Mouse (Mus musculus): ENCODE data around the gene Axdnd1. TPM values are rescaled to one million over a fixed set of nuclear protein-coding genes. Genes with fewer than 3 reads are reported as not detected.

The Axdnd1 gene
- polyA plus RNA-seq, 1 experiment = 0.11 TPM

DNA sequence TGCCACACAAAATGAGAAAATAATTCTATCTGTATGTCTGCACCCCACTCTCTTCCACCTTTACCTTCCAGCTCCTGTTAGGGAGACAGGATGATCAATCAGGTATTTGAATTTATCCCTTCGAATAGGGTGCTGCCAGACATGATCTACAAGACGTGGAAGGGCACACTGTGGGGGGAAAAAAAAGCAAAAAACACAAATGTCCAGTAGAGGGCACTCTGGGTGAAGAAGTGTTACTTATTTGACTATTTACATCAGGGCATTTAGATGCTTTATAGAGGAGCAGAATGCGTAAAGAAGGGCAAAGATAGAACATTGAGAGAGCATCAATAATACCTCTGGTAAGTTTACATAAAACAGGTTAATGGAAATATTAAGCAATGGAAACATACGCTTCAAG lies 2.8 kb downstream of the Axdnd1 start:
- no peaks in the 10 kb centered on the region for H3K79me2 ChIP-seq (ENCODE audit: control insufficient read depth, insufficient read depth)
- TF ChIP-seq MAX (IDR thresholded peaks at IDR 0.05; ENCODE audit: low read depth) (no peak), REST (IDR thresholded peaks at IDR 0.05; ENCODE audit: insufficient read depth, insufficient read length) (no peak), TCF3 (IDR thresholded peaks at IDR 0.05; ENCODE audit: insufficient read length, low read depth) (no peak), SRF (IDR thresholded peaks at IDR 0.05; ENCODE audit: control insufficient read depth, insufficient read length, low read depth) (no peak), POLR2AphosphoS2 (IDR thresholded peaks at IDR 0.05; ENCODE audit: insufficient read length, low read depth) (no peak), MYOD1 (IDR thresholded peaks at IDR 0.05; ENCODE audit: control insufficient read depth in 1 of 3, insufficient read length in 2 of 3, low read depth in 2 of 3) (no peak), USF1 (IDR thresholded peaks at IDR 0.05; ENCODE audit: low read depth) (no peak), POLR2A (IDR thresholded peaks at IDR 0.05; ENCODE audit: insufficient read length, low read depth) (no peak), E2F4 (IDR thresholded peaks at IDR 0.05; ENCODE audit: insufficient read depth) (no peak), CEBPB (IDR thresholded peaks at IDR 0.05; ENCODE audit: insufficient read depth, poor library complexity, severe bottlenecking) (no peak)
- no peak overlapping the region for H3K4me2 ChIP-seq (ENCODE audit: low read depth)
- no peak overlapping the region for H3ac ChIP-seq (ENCODE audit: control insufficient read depth, insufficient read length)
- H3K4me3 ChIP-seq = no peak overlapping the region
- no peaks in the 10 kb centered on the region for H3K27me3 ChIP-seq (ENCODE audit: control insufficient read depth, insufficient read depth, insufficient read length)
- no peaks in the 10 kb centered on the region for H3K36me3 ChIP-seq (ENCODE audit: control insufficient read depth, insufficient read depth)

DNA sequence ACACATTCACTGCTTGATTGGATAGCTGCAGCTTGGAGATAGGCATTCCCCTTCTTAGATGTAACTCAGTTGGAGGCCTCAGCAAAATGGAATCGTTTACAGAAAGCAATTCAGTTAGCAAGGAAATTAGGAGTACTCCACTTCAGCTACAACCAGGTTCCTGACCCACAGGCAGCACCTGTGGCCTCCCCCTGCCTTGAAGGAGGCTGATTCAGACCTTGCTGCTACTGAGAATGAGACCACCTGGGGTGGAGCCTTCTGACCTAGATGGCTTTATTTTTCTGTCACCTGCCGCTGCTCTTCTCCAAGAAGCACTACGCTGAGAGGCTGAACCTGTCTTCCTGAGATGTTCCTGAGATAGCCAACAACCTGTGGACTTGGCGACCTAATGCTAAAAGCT lies 12.4 kb downstream of the Axdnd1 start:
- H3K79me2 ChIP-seq (ENCODE audit: control insufficient read depth, insufficient read depth) = no peaks in the 10 kb centered on the region
- H3ac ChIP-seq (ENCODE audit: control insufficient read depth, insufficient read length) = no peak overlapping the region
- no peaks in the 10 kb centered on the region for H3K36me3 ChIP-seq (ENCODE audit: control insufficient read depth, insufficient read depth)
- no peak for TF ChIP-seq SRF (IDR thresholded peaks at IDR 0.05; ENCODE audit: control insufficient read depth, insufficient read length, low read depth)
- no peak for TF ChIP-seq E2F4 (IDR thresholded peaks at IDR 0.05; ENCODE audit: insufficient read depth)
- TF ChIP-seq MYOD1 (IDR thresholded peaks at IDR 0.05; ENCODE audit: control insufficient read depth in 1 of 3, insufficient read length in 2 of 3, low read depth in 2 of 3) = peak in 1 of 3 experiments; percentile 5
- H3K4me3 ChIP-seq = no peak overlapping the region
- peak overlapping the region; percentile 62 for H3K4me2 ChIP-seq (ENCODE audit: low read depth)
- no peaks in the 10 kb centered on the region for H3K27me3 ChIP-seq (ENCODE audit: control insufficient read depth, insufficient read depth, insufficient read length)

DNA sequence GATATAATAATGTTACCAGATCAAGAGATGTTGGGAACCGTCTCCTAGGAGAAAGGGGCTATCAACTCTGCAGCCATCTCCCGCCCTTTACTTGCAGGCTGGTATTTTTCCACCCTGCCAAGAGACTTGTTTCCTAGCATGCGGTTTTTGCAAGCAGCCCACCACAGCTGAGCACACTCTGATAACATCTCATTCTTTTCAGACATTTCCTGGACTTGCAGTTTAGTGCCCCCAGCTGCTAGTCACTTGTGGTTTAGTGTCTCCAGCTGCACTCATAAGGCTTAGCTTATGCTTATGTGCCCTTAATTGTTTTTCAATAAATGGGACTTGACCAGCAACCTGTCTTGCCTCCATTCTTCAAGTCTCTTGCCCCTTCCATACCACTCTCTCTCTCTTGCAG lies 13.0 kb downstream of the Axdnd1 start:
- no peak for TF ChIP-seq E2F4 (IDR thresholded peaks at IDR 0.05; ENCODE audit: insufficient read depth)
- TF ChIP-seq REST (IDR thresholded peaks at IDR 0.05; ENCODE audit: insufficient read depth, insufficient read length) = no peak
- TF ChIP-seq TCF12 (IDR thresholded peaks at IDR 0.05; ENCODE audit: insufficient read depth, poor library complexity, severe bottlenecking) = peak; percentile 88
- TF ChIP-seq CEBPB (IDR thresholded peaks at IDR 0.05; ENCODE audit: insufficient read depth, poor library complexity, severe bottlenecking) = peak; percentile 51; the same call in 1 of the 2 replicates
- TF ChIP-seq USF1 (IDR thresholded peaks at IDR 0.05; ENCODE audit: low read depth) = no peak
- peak in 2 of 3 experiments; percentile 48 to 82 for TF ChIP-seq MYOG (IDR thresholded peaks at IDR 0.05; ENCODE audit: control insufficient read depth in 1 of 3, insufficient read depth in 1 of 3, insufficient read length in 2 of 3, low read depth in 2 of 3)
- TF ChIP-seq MYOD1 (IDR thresholded peaks at IDR 0.05; ENCODE audit: control insufficient read depth in 1 of 3, insufficient read length in 2 of 3, low read depth in 2 of 3) = peak; percentile 8 to 87 (median 85)
- TF ChIP-seq SRF (IDR thresholded peaks at IDR 0.05; ENCODE audit: control insufficient read depth, insufficient read length, low read depth) = no peak
- peak; percentile 68 for TF ChIP-seq TCF3 (IDR thresholded peaks at IDR 0.05; ENCODE audit: insufficient read length, low read depth)
- Histone ChIP-seq H3K36me3 (ENCODE audit: control insufficient read depth, insufficient read depth) (no peaks in the 10 kb centered on the region), H3K79me2 (ENCODE audit: control insufficient read depth, insufficient read depth) (no peaks in the 10 kb centered on the region), H3K4me3 (no peak overlapping the region), H3K27me3 (ENCODE audit: control insufficient read depth, insufficient read depth, insufficient read length) (no peaks in the 10 kb centered on the region), H3K4me2 (ENCODE audit: low read depth) (peak overlapping the region; percentile 62), H3ac (ENCODE audit: control insufficient read depth, insufficient read length) (no peak overlapping the region)

DNA sequence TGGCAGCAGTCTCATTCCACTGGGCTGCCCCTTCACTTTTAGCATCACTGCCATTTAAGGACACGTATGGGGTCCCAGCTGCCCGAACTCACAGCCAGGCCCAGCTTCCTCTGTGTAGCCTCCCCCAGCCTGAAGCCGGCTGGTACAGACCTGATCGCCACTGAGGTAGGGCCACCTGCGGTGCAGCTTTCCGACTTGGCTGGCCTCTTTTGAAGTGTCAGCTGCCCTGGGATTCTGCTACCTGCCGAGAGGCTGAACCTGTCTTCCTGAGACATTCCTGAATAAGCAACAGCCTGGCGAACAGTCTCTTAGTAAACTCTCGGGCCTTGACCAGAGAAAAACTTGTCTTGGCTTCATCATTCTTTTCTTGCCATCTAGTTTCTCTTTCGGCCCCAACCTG lies 17.7 kb downstream of the Axdnd1 start:
- H3K27me3 ChIP-seq (ENCODE audit: control insufficient read depth, insufficient read depth, insufficient read length) = no peaks in the 10 kb centered on the region

DNA sequence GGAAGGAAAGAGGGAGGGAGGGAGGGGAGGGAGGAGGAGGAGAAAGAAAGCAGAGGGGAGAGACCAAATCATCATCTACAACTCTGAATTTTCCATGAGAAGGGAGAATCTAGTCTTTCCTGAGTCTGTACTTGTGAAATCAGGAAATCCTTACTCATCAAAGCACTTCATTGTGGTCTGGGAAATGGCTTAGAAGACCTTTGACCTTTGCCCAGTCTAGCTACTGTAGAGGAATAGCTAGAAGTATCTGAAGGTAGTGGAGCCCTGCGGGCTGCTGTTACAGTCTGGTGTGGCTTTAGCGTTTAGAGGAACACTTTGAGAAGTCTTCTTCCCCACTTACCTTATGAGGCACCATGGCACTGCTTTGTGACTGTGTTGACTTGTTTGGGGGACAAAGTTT lies 18.5 kb downstream of the Axdnd1 start:
- no peak overlapping the region for H3K4me2 ChIP-seq (ENCODE audit: low read depth)
- H3K4me3 ChIP-seq = no peak overlapping the region
- H3K36me3 ChIP-seq (ENCODE audit: control insufficient read depth, insufficient read depth) = no peaks in the 10 kb centered on the region
- TF ChIP-seq TCF12 (IDR thresholded peaks at IDR 0.05; ENCODE audit: insufficient read depth, poor library complexity, severe bottlenecking) (no peak), TCF3 (IDR thresholded peaks at IDR 0.05; ENCODE audit: insufficient read length, low read depth) (no peak), SRF (IDR thresholded peaks at IDR 0.05; ENCODE audit: control insufficient read depth, insufficient read length, low read depth) (no peak), POLR2AphosphoS2 (IDR thresholded peaks at IDR 0.05; ENCODE audit: insufficient read length, low read depth) (no peak), USF1 (IDR thresholded peaks at IDR 0.05; ENCODE audit: low read depth) (no peak), MYOG (IDR thresholded peaks at IDR 0.05; ENCODE audit: control insufficient read depth in 1 of 3, insufficient read depth in 1 of 3, insufficient read length in 2 of 3, low read depth in 2 of 3) (no peak), MAX (IDR thresholded peaks at IDR 0.05; ENCODE audit: low read depth) (no peak), E2F4 (IDR thresholded peaks at IDR 0.05; ENCODE audit: insufficient read depth) (no peak), REST (IDR thresholded peaks at IDR 0.05; ENCODE audit: insufficient read depth, insufficient read length) (no peak), MYOD1 (IDR thresholded peaks at IDR 0.05; ENCODE audit: control insufficient read depth in 1 of 3, insufficient read length in 2 of 3, low read depth in 2 of 3) (no peak), POLR2A (IDR thresholded peaks at IDR 0.05; ENCODE audit: insufficient read length, low read depth) (no peak), CEBPB (IDR thresholded peaks at IDR 0.05; ENCODE audit: insufficient read depth, poor library complexity, severe bottlenecking) (no peak)
- no peaks in the 10 kb centered on the region for H3K79me2 ChIP-seq (ENCODE audit: control insufficient read depth, insufficient read depth)
- H3K27me3 ChIP-seq (ENCODE audit: control insufficient read depth, insufficient read depth, insufficient read length) = no peaks in the 10 kb centered on the region
- no peak overlapping the region for H3ac ChIP-seq (ENCODE audit: control insufficient read depth, insufficient read length)

More for the DNA sequence above, 17.7 kb downstream of the Axdnd1 start:
- Histone ChIP-seq H3K36me3 (ENCODE audit: control insufficient read depth, insufficient read depth) (no peaks in the 10 kb centered on the region), H3K4me3 (no peak overlapping the region), H3K79me2 (ENCODE audit: control insufficient read depth, insufficient read depth) (no peaks in the 10 kb centered on the region), H3ac (ENCODE audit: control insufficient read depth, insufficient read length) (no peak overlapping the region), H3K4me2 (ENCODE audit: low read depth) (no peak overlapping the region)
- TF ChIP-seq USF1 (IDR thresholded peaks at IDR 0.05; ENCODE audit: low read depth) (no peak), TCF3 (IDR thresholded peaks at IDR 0.05; ENCODE audit: insufficient read length, low read depth) (no peak), E2F4 (IDR thresholded peaks at IDR 0.05; ENCODE audit: insufficient read depth) (no peak), TCF12 (IDR thresholded peaks at IDR 0.05; ENCODE audit: insufficient read depth, poor library complexity, severe bottlenecking) (no peak), MAX (IDR thresholded peaks at IDR 0.05; ENCODE audit: low read depth) (no peak), REST (IDR thresholded peaks at IDR 0.05; ENCODE audit: insufficient read depth, insufficient read length) (no peak), POLR2AphosphoS2 (IDR thresholded peaks at IDR 0.05; ENCODE audit: insufficient read length, low read depth) (no peak), POLR2A (IDR thresholded peaks at IDR 0.05; ENCODE audit: insufficient read length, low read depth) (no peak), MYOD1 (IDR thresholded peaks at IDR 0.05; ENCODE audit: control insufficient read depth in 1 of 3, insufficient read length in 2 of 3, low read depth in 2 of 3) (no peak), MYOG (IDR thresholded peaks at IDR 0.05; ENCODE audit: control insufficient read depth in 1 of 3, insufficient read depth in 1 of 3, insufficient read length in 2 of 3, low read depth in 2 of 3) (no peak)

Measured in myocyte (in vitro differentiated cells).